Comparison of ENCODE assay signal across 12 mouse cellular contexts in genomic region chrX:139622071-139622470, GRCm38 (mm10). TPM values are rescaled to one million over a fixed set of nuclear protein-coding genes. Genes with fewer than 3 reads are reported as not detected.
DNase-seq lines count a peak whose midpoint lies in the region.
"Had no signal": no experiment of that assay in that cellular context is flagged by ENCODE, and none has a peak within 500 bp of the region (broad histone marks: within the 10 kb centered on the region; RNA-seq: fewer than 3 reads in every experiment).

No protein-coding gene starts in this region.

- peak; percentile 64 for DNase-seq in adrenal gland, adult 2 months
- DNase-seq in adrenal gland, postnatal 4 days (ENCODE audit: low spot score in 2 of 2) = no peak
- peak; percentile 13 to 26 for DNase-seq in adrenal gland, postnatal 36 days
- no peak for DNase-seq in adrenal gland, adult 8-10 months
- DNase-seq: adrenal gland, postnatal 10 days; cerebellum, adult 11 months; cerebellum, adult 18-20 months; cerebellum, adult 8-10 months; cerebellum, adult 9-11 months; cerebellum, postnatal 14 days; cerebellum, postnatal 36 days; embryo, embryonic 11 days had no signal

RNA-seq across cellular contexts. Expression of gene Rnf128, which starts 59.0 kb away (rescaled TPM):
- total RNA-seq in adrenal gland, adult 2 months (2021) = 10 to 100 TPM; 34.1 to 49.3 TPM
- polyA plus RNA-seq in adrenal gland, adult 2 months (2012; rRNA removed) = 52.4 and 63.8 TPM in 2 replicates
- total RNA-seq in adrenal gland, postnatal 4 days (2021) = 10 to 100 TPM; 22.7 to 26.2 TPM
- total RNA-seq in adrenal gland, postnatal 36 days (2021) = 10 to 100 TPM; 43.8 to 46.6 TPM
- 10 to 100 TPM; 45.2 to 50.9 (median 47.4) TPM for total RNA-seq in adrenal gland, adult 8-10 months (2022)

Comparison
In these comparisons a context has a peak if more than half of its experiments do, and no peak if none do; other contexts are left out.
1. DNase-seq: peak in adrenal gland, adult 2 months (single experiment) and adrenal gland, postnatal 36 days (2 of 2); none in adrenal gland, postnatal 4 days (0 of 2) and adrenal gland, adult 8-10 months (single experiment).